Mouse (Mus musculus) gastrocnemius, postnatal 36 days (tissue): Measurements from ENCODE around the gene Mast4. TPM values are rescaled to one million over a fixed set of nuclear protein-coding genes. Genes with fewer than 3 reads are reported as not detected.
"Not testable (repeated sequence)": the region's sequence is repeated elsewhere in the genome, so short reads cannot be mapped to it uniquely, and the experiment has no call there.

Experiments
- DNase-seq, 2 experiments: peaks; one replicate each; pipeline ENCODE4 v3.0.0; 2022
- intact Hi-C: fragments of 180-260 bp; cut with DNase I; formaldehyde crosslinking; loops from one replicate; pipeline ENCODE4 v1.15.1; 2025
- long read RNA-seq, 2 experiments: library from polyadenylated mRNA; stranded (forward); transcript quantifications; one replicate each; pipeline ENCODE4 v2.0.0; 2021
- total RNA-seq, 2 experiments: library from RNA; stranded (reverse); gene quantifications; 2 replicates each; pipeline ENCODE4 v1.2.3; 2021

Gene Mast4
- total RNA-seq = 10 to 100 TPM; 30.8 to 33.7 TPM
- long read RNA-seq, experiment 1, partial matches to known transcripts = 0 of 3 reads
- long read RNA-seq, experiment 1, other reads (novel, unspliced or antisense) = 3 of 3 reads
- long read RNA-seq, experiment 2, partial matches to known transcripts = 0 of 5 reads
- long read RNA-seq, experiment 2, other reads (novel, unspliced or antisense) = 5 of 5 reads

DNA sequence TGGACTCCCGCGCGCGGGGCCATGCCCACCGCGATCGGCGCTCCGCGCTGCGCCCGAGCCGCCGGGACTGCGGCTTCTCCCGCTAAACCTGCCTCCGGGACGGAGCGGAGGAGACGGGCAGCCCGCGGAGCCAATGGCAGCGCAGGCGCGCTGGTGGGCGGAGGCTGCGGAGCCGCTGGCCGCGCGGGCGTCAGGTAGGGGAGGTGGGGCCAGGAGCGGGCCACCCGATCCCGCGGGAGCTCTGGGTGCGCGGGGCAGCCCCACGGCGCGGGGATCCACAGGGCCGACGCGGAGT is at the start of gene Mast4:
TSS of gene Mast4 (minus strand) at position 106 of the 295 bp plus-strand sequence.
- intact Hi-C loops = no loop called here
- DNase-seq = peak; percentile 79 to 87

DNA sequence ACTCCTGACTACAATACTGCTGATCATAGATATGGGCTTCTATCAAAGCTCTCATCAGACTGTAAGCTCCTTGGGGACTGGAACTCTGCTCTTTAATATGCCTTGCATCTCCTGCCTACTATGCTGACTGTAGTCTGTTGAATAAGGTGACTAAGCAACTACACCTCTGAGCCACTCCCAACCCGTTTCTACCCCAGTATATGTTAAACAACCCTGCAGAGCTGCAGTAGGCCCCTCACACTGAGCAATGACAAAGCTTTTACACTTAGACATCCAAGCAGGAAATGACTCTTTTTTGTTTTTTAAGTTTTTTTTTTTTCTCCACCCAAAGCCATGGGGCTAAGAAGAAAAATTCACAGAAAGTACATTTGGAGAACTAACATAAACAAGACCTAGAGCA is 40.2 kb upstream of the Mast4 start:
- intact Hi-C loops = no loop called here

DNA sequence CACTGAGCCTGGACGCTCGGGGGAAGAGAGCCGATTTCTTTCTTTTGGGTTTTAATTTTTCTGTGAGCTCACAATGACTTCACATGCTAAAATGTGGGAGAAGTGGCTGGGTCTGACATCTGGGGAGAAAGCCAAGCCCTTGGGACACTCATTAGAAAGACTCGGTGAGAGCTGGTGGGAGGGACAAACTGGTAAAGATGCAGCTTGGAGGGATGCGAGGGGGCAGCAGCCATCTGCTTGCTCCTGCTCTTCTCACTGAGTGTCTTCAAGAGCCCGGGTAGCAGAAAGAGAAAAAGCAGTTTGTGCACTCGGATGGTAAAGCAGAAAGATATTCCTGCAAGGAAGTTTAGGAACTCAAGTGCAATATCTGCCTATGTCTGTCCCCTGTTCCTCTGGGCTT is 34.9 kb upstream of the Mast4 start:
- intact Hi-C loops = no loop called here
- no peak for DNase-seq

More for the DNA sequence above, 40.2 kb upstream of the Mast4 start:
- no peak for DNase-seq

GRCm38 (mm10) chr13:103363181-103363580 is 28.9 kb upstream of the Mast4 start:
- intact Hi-C loops = no loop called here
- no peak for DNase-seq

- DNase-seq, intact Hi-C loops: not testable (repeated sequence)
These were observed 23.1 kb upstream of the Mast4 start for GRCm38 (mm10) chr13:103357415-103357814.

- DNase-seq, intact Hi-C loops: not testable (repeated sequence)
These were observed 22.6 kb upstream of the Mast4 start for GRCm38 (mm10) chr13:103356909-103357308.

GRCm38 (mm10) chr13:103354737-103355136 is 20.4 kb upstream of the Mast4 start:
- intact Hi-C loops = no loop called here
- DNase-seq = no peak

DNA sequence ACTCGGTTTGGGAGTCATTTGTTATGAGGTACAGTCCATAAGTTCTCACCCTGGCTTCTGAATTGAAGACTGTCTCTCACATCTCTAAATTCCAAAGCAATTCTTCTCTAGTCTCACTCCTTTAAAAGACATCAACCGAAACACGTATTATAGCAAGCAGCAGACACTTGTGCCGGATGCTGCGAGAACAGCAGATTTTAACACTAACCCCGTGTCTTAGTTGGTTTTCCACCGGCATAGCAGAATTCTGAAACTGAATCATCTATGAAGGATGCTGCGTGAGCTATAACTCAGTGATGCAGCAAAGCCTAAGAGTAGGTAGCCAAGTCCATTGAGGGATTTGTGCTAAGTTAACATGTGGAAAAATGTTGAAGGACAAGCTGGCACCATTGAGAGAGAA is 10.5 kb upstream of the Mast4 start:
- DNase-seq = no peak
- intact Hi-C loops = no loop called here

- DNase-seq = no peak
- intact Hi-C loops = no loop called here
These were observed 9.9 kb upstream of the Mast4 start for GRCm38 (mm10) chr13:103344006-103344720.

- intact Hi-C loops = no loop called here
- DNase-seq = no peak
These were observed 6.7 kb upstream of the Mast4 start for GRCm38 (mm10) chr13:103341031-103341430.

DNA sequence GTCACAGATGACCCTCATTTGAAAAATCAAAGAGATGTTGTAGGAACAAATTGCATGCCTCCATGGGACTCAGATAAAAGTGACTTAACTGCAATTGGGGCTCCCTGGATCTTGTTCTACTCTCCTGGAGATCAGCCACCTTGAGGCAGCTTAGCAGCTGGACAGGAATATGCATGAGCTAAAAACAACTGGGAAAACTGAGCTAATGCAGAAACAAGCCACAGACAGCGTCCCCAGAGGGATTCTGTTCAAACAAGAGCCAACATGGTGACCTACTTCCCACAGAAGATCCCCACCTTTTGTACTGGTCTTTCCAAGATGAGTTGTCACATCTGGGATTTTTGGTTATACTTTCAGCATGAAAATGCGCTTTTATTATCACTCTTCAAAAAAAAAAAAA is 4.3 kb upstream of the Mast4 start:
- DNase-seq = peak in 1 of 2 experiments; percentile 48
- intact Hi-C loops = no loop called here

- intact Hi-C loops = no loop called here
- no peak for DNase-seq
These were observed 1.9 kb upstream of the Mast4 start for GRCm38 (mm10) chr13:103336237-103336636.

DNA sequence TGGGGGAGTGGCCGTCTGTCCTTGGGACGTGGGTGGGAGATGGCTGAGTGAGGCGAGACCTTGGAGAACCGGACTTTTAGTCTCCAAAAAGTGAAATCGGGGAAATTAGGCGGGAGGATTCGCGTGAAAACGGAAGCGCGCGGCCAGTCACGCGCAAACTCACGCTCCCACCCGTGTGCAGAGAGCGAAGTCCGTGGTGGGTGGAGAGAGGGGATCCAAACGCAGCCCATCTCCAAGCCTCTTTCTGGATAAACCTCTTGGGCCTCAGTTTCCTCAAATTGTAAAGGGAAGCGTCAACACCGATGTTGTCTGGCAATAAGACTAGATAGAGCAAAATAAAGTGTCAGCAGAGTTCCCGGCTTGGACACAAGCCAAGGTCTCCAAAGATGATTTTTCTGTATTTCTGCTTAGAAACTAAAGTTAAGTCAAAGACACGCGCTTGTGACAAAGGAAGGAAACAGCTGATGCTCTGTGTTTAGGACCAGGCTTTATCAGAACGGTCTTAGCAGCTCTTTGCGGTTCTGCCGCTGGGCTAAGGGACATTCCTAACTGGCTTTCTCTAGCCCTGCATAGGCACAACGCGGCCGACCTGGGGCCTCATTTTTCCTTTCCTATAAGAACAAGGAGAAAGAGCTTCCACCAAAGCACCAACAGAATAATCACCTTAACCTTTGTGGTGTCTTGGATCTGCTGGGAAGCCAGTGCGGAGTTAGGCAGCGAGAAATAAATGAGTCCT is 594 bp upstream of the Mast4 start:
- intact Hi-C loops = no loop called here
- DNase-seq = no peak

DNA sequence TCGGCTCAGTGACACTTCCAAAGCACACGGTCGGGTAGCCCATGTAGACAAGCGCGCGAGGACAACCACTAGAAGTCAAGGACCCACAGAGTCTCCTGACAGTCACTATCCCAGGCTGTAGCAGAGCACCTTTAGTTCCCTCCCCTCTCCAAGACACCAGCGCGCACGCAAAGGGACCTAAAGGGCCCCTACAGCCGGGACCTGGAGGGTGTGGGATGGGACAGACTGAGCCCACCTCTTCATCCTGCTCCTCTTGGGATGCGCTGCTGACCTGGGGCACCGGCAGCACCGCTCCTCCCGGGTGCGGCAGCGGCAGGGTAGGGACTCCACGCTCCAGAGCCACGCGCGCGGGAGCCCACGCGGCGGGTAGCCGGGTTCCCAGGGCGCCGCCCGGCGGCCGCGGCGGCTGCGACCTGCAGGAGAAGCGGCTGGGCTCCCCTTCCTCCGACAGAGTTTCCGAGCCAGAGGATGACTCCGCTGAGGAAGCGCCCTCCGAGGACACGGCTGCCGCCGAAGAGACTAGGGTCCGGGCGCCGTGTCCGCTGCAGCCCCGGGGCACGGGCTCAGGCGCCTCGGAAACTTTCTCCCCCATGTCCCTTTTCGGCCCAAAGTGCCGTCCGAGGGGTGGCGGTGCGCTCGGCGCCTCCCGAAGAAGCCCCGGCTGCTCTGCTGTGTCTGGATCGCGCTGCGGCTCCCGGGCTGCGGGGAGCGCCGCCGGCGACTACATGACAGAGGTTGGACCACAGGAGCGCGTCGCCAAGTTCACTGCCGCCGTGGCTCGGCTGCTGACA is 501 bp downstream of the Mast4 start:
- DNase-seq = peak in 1 of 2 experiments; percentile 29
- intact Hi-C loops = no loop called here

DNA sequence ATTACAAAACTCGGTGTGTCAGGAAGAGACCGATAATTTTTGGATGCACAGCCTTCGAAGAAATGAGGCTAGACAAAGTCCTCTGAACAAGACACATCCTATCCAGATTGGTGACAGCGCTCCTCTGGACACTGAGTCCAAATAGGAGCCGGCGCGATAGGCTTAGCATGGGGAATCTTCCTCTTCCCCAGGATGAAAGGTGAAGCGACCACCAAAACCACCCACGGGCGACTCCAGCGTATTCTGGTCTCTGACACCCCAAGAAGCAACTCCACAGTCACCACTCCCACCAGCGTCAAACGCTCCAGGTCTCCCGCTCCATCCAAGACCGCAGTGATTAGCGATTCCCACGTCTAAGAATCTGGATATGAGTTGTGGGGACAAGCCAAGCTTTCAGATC is 1.1 kb downstream of the Mast4 start:
- intact Hi-C loops = no loop called here
- DNase-seq = no peak

GRCm38 (mm10) chr13:103332731-103333130 is 1.6 kb downstream of the Mast4 start:
- intact Hi-C loops = no loop called here
- no peak for DNase-seq

DNA sequence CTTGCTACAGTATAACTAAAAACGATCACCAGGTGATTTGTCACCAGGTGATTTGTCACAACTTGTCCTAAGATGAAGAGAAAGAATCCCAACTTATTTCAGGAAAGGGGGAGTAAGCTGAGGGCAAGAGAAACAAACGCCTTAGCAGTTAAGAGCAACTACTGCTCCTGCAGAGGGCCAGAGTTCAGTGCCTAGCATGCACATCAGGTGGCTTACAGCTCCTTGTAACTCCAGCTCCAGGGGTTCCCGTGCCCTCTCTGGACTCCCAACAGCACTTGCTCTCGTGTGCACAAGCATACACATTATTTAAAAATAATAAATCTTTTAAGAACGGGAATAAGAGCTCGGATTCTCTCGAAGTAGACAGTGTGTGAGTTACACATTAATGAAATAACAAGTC is 3.2 kb downstream of the Mast4 start:
- no peak for DNase-seq
- intact Hi-C loops = no loop called here

GRCm38 (mm10) chr13:103328299-103328698 is 6.0 kb downstream of the Mast4 start:
- no peak for DNase-seq
- intact Hi-C loops = no loop called here

GRCm38 (mm10) chr13:103327843-103328242 is 6.5 kb downstream of the Mast4 start:
- intact Hi-C loops = no loop called here
- no peak for DNase-seq

GRCm38 (mm10) chr13:103326186-103326585 is 8.1 kb downstream of the Mast4 start:
- DNase-seq = no peak
- intact Hi-C loops = no loop called here

DNA sequence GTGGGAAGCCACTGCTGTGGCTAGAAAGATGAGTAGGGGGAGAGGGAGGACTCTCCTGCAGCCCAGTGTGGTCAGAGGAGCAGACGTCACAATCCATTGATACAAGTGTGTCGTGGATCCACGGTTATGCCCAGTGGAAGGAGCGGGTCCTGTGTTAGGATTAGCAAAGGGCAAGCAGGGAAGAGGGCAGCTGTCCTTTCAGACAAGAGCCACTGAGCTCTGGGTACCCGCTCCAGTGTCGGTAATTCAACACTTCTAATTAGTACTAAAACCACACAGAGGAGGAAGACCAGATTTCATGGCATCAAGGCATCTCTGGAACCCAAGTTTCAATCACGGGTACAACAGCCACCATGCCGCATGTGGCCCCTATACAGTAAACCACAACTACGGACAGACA is 14.4 kb downstream of the Mast4 start:
- intact Hi-C loops = no loop called here
- no peak for DNase-seq
